Mouse (Mus musculus) subcutaneous adipose tissue, adult 2 months (tissue): Measurements from ENCODE around the gene Noxo1. TPM values are rescaled to one million over a fixed set of nuclear protein-coding genes. Genes with fewer than 3 reads are reported as not detected.

Experiments
- polyA plus RNA-seq: library from polyadenylated mRNA; depleted of rRNA; stranded (reverse); fragments of >200 nt; gene quantifications from 2 replicates; pipeline ENCODE4 v1.2.3, GENCODE M21; 2012; ENCODE audit warnings: low replicate concordance; rRNA removed

Gene Noxo1
- polyA plus RNA-seq = 7.8 and 11.2 TPM in 2 replicates

DNA sequence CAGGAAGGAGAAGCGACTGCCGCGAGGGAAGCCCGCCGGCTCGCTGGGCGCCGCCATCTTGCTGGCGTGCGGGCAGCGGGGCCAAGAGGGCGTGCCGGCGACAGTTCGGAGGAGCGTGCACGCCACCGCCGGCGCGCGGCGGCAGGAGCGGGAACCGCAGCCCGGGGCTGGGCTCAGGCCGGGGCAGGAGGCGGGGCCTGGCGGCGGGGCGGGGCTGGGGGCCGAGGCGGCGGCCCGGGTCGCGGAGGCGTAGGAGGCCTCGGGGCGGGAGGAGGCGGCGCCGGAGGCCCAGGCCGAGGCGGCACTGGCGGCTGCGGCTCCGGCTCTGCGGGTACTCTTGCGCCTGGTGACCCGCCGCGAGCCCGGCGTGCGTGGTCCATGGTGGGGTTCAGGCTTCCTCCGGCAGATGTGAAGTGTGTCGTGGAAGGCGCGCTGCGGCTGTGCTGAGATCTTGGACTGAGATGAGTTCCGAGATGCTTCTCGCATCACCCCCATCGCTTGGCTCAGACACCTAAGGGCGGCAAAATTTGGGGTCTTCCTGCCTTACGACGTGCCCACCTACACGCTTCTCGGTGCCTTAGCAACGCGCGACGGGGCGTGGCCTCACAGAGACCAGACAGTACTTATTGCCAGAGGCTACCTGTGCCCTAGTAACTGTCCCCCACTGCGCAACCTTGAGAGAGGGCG, at the start of gene Noxo1, which contains the start of gene Gfer:
Gene Noxo1 (plus strand): TSS at position 224 of the 687 bp plus-strand sequence.
Gene Gfer (minus strand): TSS at position 146 of the 687 bp plus-strand sequence.

DNA sequence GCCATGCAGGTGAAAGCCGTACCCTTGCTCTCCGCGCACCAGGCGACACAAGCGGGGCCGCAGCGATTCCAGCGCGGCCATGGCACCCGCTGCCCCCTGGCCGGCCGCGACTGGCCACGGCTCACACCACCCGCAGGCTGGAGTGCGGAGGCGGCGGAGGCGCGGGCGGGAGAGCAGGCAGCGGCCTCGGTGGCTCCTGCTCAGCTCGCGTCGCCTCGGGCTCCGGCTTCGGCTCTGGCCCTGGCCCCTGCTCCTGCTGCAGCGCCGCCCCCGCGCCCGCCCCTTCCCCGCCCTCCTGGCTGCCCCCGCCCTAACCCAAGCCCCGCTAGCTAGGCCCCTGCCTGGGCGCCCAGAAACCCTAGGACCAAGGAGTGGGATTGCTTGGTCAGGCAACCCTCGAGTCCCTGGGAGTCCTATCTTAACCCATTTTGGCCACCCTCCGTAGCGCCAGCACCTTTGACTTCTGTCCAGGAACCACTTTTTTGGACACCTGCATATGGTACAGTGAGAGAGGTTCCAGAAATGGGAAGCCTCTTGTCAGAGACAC, 45.9 kb upstream of the Noxo1 start, which contains the start of gene Slc9a3r2:
Gene Slc9a3r2 (minus strand): TSS at position 258 of the 547 bp plus-strand sequence.

DNA sequence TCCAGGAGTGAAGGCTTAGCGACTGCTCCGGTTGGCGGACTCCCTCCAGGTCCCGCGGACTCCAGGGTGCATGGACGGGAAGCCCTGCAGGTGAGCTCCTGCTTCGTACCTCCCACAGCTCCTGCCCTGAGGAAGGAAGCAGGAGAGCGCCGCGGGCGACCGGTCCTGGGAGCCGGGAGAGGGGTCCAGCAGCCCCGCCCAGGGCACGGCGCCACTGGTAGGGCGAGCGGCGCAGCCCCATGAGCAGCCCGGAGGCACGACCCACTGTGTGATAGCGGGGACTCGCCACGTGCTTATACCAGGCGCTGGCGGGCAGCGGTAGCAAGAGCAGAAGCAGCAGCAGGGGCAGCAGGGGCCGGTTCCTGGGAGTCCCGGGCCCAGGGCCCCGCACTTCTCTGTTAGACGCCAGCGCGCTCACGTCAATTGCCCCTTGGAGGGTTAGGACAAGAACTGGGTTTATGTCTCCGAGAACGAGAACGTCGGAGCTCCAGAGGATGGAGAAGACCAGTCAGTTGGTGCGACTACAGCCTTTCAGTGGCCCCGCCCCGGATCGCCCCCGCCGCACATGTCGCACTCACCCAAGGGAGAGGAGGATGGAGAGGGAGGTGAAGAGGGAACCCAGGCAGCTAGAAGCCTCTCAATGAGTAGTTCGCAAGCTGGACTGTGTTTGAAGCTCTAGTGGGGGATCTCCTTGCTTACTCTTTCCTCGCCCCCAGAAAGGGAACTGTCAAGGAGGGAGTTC, 37.8 kb upstream of the Noxo1 start, which contains the start of gene Npw:
Gene Npw (minus strand): TSS at position 441 of the 742 bp plus-strand sequence.

DNA sequence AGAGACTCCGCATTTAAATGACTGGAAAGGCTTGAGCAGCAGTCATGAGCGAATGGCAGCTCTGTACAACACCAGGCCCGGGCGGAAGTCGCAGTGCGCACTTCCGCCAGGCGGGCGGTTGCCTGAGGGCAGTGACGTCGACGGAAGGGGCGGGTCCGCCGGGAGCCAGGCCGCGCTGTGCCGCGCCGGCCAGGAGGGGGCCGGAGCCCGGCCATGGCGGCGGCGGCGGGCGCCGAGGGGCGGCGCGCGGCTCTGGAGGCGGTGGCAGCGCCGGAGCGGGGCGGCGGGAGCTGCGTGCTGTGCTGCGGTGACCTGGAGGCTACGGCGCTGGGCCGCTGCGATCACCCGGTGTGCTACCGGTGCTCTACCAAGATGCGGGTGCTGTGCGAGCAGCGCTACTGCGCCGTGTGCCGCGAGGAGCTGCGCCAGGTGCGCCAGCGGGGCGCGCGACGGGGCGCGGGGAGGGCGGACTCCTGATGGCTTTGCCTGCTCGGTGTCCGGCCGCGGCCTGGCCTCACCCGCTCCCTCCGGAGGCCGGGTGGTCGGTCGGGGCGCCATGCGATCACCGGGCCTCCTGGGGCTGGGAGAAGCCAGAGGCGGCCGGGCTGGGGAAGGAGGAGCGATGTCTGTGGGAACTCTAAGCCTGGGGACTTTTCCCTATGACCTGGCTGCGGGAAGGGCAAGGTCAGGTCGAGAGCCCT, 26.3 kb upstream of the Noxo1 start, which contains the start of gene Zfp598:
Gene Zfp598 (plus strand): TSS at position 143 of the 701 bp plus-strand sequence.

DNA sequence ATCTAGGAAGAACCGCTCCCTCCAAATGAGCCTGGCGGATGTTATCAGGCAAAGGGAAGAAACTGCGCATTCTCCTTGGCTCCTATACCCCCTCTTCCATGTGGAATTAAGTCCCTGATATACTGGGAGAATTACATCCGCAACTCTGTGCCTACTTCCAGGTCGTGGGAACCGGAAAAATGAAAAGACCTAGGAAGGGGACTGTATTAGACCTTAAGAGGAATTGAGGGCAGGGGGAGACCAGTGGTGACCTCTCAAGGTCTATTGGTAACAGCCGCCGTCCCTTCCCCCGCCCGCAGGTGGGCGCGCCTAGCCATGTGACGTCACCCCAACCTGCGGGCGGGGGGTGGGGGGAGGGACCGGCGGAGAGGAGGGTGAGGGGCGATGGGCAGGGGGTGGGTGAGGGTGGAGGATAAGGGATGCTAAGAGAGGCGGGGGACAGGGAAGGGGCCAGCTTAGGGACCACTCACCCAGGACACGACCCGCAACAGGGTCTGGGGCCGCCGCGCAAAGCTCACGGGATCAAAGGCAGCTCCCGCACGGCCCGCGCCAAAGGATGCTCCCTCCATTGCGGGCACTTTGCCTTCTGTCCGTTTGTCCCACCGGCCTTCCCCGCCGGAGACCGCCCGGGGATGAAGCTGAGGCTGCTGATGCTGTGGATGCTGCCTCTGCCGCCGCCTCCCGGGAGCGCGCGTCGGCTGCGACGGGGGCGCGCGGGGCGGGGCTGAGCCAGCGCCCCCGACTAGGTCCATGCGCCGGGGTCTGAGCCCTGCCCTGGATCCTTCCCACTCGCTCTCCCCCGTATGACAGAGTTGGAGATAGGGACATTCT, 6.6 kb upstream of the Noxo1 start, which contains the start of gene Syngr3:
Gene Syngr3 (minus strand): TSS at position 705 of the 831 bp plus-strand sequence.

DNA sequence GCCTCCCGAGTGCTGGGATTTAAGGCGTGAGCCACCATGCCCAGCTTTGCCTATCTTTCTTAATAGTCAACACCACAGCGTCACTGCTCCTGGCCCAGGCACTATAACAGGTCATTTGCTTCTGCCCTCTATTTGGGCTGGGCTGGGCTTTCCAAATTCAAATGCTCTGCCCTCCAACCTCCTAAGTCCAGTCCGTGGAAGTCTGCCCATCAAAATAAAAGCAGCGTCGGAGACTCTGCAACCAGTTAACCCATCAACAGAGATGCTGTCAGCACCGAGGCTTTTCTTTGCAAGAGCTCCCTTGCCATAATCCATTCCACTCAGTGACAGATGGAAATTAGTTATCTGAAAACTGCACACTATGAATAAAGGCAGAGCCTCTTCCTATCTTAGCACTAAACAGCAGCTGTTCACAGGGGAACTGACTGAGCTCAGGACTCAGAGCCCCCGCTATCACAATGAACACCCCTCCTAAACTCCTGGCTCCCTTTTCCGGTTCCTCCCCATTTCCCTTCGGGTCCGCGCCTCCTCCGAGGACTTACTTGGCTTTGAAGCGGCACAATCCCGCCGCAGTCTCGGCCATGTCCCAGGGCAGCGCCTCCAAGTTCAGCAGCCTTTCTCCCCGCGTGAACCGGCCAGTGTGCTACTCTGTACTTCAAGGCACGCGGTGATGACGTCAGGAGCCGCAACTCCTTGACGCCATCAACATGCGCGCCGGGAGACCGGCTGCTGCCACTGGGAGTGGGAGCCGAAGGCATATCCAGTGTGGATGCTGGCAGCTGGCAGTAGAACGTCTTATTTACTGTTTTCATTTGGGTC, 11.2 kb downstream of the Noxo1 start, which contains the start of gene Tbl3:
Gene Tbl3 (minus strand): TSS at position 679 of the 819 bp plus-strand sequence.

DNA sequence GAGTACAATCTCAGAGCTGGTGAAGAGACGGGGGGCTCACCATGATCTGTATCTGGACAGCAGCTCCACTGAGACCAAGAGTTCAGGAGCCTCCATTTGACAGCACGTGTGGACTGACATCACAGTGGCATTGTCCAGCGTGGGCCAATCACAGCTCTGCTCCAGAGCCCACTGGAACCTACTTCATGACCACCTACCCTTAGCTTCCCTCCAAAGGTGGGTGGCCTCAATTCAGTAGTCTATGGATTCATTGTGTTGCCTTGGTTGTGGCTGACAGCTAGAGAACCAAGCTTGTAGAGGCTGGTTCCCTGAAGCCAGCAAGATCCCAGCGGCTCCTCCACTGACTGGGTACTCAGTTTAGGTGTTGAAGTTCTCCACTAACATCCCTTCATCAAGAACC, 21.9 kb downstream of the Noxo1 start, which contains the start of the genes Rnf151 and Rps2:
Gene Rnf151 (minus strand): TSS at position 121 of the 400 bp plus-strand sequence.
Gene Rps2 (plus strand): TSS at position 174 of the 400 bp plus-strand sequence.

DNA sequence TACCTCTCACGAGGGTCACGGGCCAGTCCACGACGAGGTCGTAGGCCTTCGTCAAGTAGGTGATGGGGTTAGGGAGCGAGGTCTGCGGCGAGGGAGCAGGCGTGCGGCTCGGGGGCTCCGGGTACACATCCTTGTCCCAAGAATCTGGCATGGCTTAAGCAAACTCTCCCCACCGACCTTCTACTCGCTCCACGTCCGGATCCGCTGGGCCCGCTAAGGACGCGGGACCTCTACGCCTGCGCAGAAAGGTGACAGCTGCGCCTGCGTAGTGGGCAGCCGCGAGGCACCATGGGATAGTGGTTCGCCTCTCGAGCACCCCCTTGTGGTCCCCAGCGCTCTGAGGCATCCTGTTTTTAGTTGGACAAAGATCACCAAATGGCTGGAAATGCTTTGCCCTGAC, 28.1 kb downstream of the Noxo1 start, which contains the start of gene Ndufb10:
Gene Ndufb10 (minus strand): TSS at position 295 of the 400 bp plus-strand sequence.

GRCm38 (mm10) chr17:24727618-24728017, 31.6 kb downstream of the Noxo1 start, which contains the start of gene Rpl3l:
Rpl3l (plus strand) TSS chr17:24727820.

GRCm38 (mm10) chr17:24736330-24737051, 40.5 kb downstream of the Noxo1 start, which contains the start of gene Msrb1:
Msrb1 (plus strand) TSS chr17:24736642.

Other genes with a start within 250 kb of the Noxo1 start
- gene E4f1, start 225.9 kb upstream of the Noxo1 start, polyA plus RNA-seq = 74.7 and 92.1 TPM in 2 replicates
- 39.2 and 51.2 TPM in 2 replicates for gene Pgp, start 225.8 kb upstream of the Noxo1 start, polyA plus RNA-seq
- gene Bricd5, start 222.3 kb upstream of the Noxo1 start, polyA plus RNA-seq = 0.13 and 0.39 TPM in 2 replicates
- gene Mlst8, start 217.2 kb upstream of the Noxo1 start, polyA plus RNA-seq = 38.1 and 67.3 TPM in 2 replicates
- 0.37 and 3.5 TPM in 2 replicates for gene Caskin1, start 207.6 kb upstream of the Noxo1 start, polyA plus RNA-seq
- 182 and 282 TPM in 2 replicates for gene Traf7, start 168.3 kb upstream of the Noxo1 start, polyA plus RNA-seq
- gene Rab26, start 162.0 kb upstream of the Noxo1 start, polyA plus RNA-seq = 0.34 and 0.81 TPM in 2 replicates
- gene Pkd1, start 146.4 kb upstream of the Noxo1 start, polyA plus RNA-seq = 82.6 and 139 TPM in 2 replicates
- gene Tsc2, start 63.6 kb upstream of the Noxo1 start, polyA plus RNA-seq = 180 and 186 TPM in 2 replicates
- gene Nthl1, start 63.6 kb upstream of the Noxo1 start, polyA plus RNA-seq = 21.7 and 22.7 TPM in 2 replicates
- 159 and 182 TPM in 2 replicates for gene Slc9a3r2, start 45.9 kb upstream of the Noxo1 start, polyA plus RNA-seq
- gene Npw, start 37.8 kb upstream of the Noxo1 start, polyA plus RNA-seq = 0.75 and 0.93 TPM in 2 replicates
- 59.9 and 96.8 TPM in 2 replicates for gene Zfp598, start 26.5 kb upstream of the Noxo1 start, polyA plus RNA-seq
- gene Syngr3, start 6.3 kb upstream of the Noxo1 start, polyA plus RNA-seq = 0.24 and 0.55 TPM in 2 replicates
- 32.2 and 33.0 TPM in 2 replicates for gene Gfer, start 78 bp upstream of the Noxo1 start, polyA plus RNA-seq
- 62.3 and 93.0 TPM in 2 replicates for gene Tbl3, start 11.4 kb downstream of the Noxo1 start, polyA plus RNA-seq
- 0.13 and 0.19 TPM in 2 replicates for gene Rnf151, start 21.8 kb downstream of the Noxo1 start, polyA plus RNA-seq
- 1,499 and 4,382 TPM in 2 replicates for gene Rps2, start 21.9 kb downstream of the Noxo1 start, polyA plus RNA-seq
- 368 and 449 TPM in 2 replicates for gene Ndufb10, start 28.2 kb downstream of the Noxo1 start, polyA plus RNA-seq
- gene Rpl3l, start 31.6 kb downstream of the Noxo1 start, polyA plus RNA-seq = 0.15 and 0.24 TPM in 2 replicates
- gene Msrb1, start 40.4 kb downstream of the Noxo1 start, polyA plus RNA-seq = 104 and 170 TPM in 2 replicates
- gene Hs3st6, start 56.8 kb downstream of the Noxo1 start, polyA plus RNA-seq = 0.80 and 5.6 TPM in 2 replicates
- 0.10 TPM in 1 of 2 replicates, not detected in the other for gene Meiob, start 108.1 kb downstream of the Noxo1 start, polyA plus RNA-seq
- 97.3 and 196 TPM in 2 replicates for gene Hagh, start 143.9 kb downstream of the Noxo1 start, polyA plus RNA-seq
- gene Fahd1, start 154.1 kb downstream of the Noxo1 start, polyA plus RNA-seq = 10.9 and 14.8 TPM in 2 replicates
- gene Igfals, start 169.8 kb downstream of the Noxo1 start, polyA plus RNA-seq = 50.0 and 143 TPM in 2 replicates
- gene Nubp2, start 190.1 kb downstream of the Noxo1 start, polyA plus RNA-seq = 32.7 and 38.4 TPM in 2 replicates
- 53.0 and 84.0 TPM in 2 replicates for gene Spsb3, start 190.4 kb downstream of the Noxo1 start, polyA plus RNA-seq
- gene Eme2, start 198.9 kb downstream of the Noxo1 start, polyA plus RNA-seq = 30.9 and 44.6 TPM in 2 replicates
- 141 and 210 TPM in 2 replicates for gene Mrps34, start 198.9 kb downstream of the Noxo1 start, polyA plus RNA-seq
- 39.5 and 77.7 TPM in 2 replicates for gene Nme3, start 200.3 kb downstream of the Noxo1 start, polyA plus RNA-seq
- gene Mapk8ip3, start 240.7 kb downstream of the Noxo1 start, polyA plus RNA-seq = 103 and 150 TPM in 2 replicates